ENCODE assay signal across 9 mouse cellular contexts in the genomic region with DNA sequence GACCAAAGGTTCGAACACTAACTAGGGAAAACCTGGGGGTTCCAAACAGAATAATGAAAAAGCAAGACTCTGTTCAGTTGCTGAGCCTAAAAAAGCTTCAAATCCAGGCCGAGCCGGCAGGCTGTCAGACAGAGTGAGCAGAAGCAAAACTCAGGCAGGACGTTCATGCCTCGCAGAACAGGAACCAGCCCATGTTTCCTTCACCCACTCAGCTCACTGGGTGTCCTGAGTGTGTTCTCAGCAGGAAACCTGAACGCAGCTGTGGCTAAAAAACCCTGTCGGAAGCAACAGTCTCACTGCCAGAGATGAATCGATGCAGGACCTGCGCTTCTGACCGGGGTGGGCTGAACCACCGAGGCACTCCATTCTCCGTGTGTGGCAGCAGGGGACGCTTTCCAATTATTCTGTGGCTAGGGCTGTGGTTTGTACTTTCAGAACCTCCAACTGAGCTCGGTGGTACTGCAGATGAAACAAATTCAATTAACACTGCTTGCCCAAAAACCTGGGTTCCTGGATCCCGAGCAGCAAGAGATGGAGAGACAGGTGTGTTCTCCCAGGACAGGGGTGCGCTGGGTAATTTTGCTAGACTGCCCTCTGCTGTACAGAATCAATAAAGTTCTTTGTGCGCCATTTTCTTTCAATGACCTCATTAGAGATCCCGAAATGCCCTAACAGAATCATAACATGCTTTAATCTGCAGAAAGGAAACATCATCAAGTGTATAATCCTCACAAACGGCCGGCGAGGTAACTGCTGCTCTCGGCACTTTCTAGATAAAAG.
DNase-seq lines count a peak whose midpoint lies in the region; ATAC-seq and TF ChIP-seq lines count a peak whose summit lies in the region.
"Had no signal": no experiment of that assay in that cellular context is flagged by ENCODE, and none has a peak within 500 bp of the region (broad histone marks: within the 10 kb centered on the region; RNA-seq: fewer than 3 reads in every experiment).

No protein-coding gene starts in this region.

- H3K27me3 ChIP-seq in forebrain, embryonic 12.5 days: no peaks in the 10 kb centered on the region
- no peaks in the 10 kb centered on the region for H3K27me3 ChIP-seq in forebrain, embryonic 10.5 days (ENCODE audit: poor library complexity, severe bottlenecking)

- no peak for TF ChIP-seq POLR2A in lung, adult 2 months (IDR thresholded peaks at IDR 0.05; ENCODE audit: borderline replicate concordance, extremely low read depth, low read depth, low read length)

- H3K9ac ChIP-seq in forebrain, embryonic 12.5 days: no peak overlapping the region

- intact Hi-C loops in left cerebral cortex, postnatal 10 days (cut with DNase I): no loop called here

- no peaks in the 10 kb centered on the region for H3K4me1 ChIP-seq in lung, adult 2 months (ENCODE audit: control insufficient read depth, insufficient read depth, low read length)
- no peaks in the 10 kb centered on the region for H3K4me1 ChIP-seq in forebrain, embryonic 12.5 days
- no peaks in the 10 kb centered on the region for H3K4me1 ChIP-seq in forebrain, embryonic 10.5 days

- H3K27ac ChIP-seq in forebrain, embryonic 12.5 days: no peak overlapping the region
- H3K27ac ChIP-seq in forebrain, embryonic 10.5 days: no peak overlapping the region

- no peak overlapping the region for H3K4me3 ChIP-seq in lung, adult 2 months (replicated peaks; ENCODE audit: extremely low read depth, low read depth, low read length)
- no peak overlapping the region for H3K4me3 ChIP-seq in forebrain, embryonic 12.5 days (replicated peaks)
- H3K4me3 ChIP-seq in forebrain, embryonic 10.5 days: no peak overlapping the region
- H3K4me3 ChIP-seq: erythroblast, embryonic 14.5 days had no signal

- 65% methylated on average over 22 of the region's 22 CpGs for WGBS in lung, adult 2 months
- 83% methylated on average over 22 of the region's 22 CpGs for WGBS in forebrain, embryonic 12.5 days
- WGBS in forebrain, embryonic 10.5 days: 83% methylated on average over 22 of the region's 22 CpGs

- DNase-seq in lung, postnatal 36 days: peak; percentile 6
- DNase-seq in lung, adult 2 months: no peak
- DNase-seq in cerebellum, postnatal 25 days: peak; percentile 15 to 18
- DNase-seq in left cerebral cortex, postnatal 10 days (ENCODE audit: extremely low spot score in 1 of 2, low spot score in 2 of 2): peak; percentile 16 to 34
- DNase-seq in thymus, postnatal 14 days: peak; percentile 24
- no peak for DNase-seq in forebrain, embryonic 10.5 days (ENCODE audit: extremely low spot score, low spot score)
- no peak for DNase-seq in kidney, adult 18-20 months

- no peak overlapping the region for H3K4me2 ChIP-seq in forebrain, embryonic 12.5 days

- ATAC-seq in forebrain, embryonic 12.5 days (ENCODE audit: low FRiP score): no peak

- TF ChIP-seq CTCF in lung, adult 2 months (IDR thresholded peaks at IDR 0.05; ENCODE audit: insufficient read depth, low read length): no peak

- H3K36me3 ChIP-seq in forebrain, embryonic 12.5 days (replicated peaks): no peaks in the 10 kb centered on the region
- no peaks in the 10 kb centered on the region for H3K36me3 ChIP-seq in forebrain, embryonic 10.5 days (replicated peaks)

- H3K9me3 ChIP-seq in forebrain, embryonic 12.5 days: no peaks in the 10 kb centered on the region
- H3K9me3 ChIP-seq in forebrain, embryonic 10.5 days: no peaks in the 10 kb centered on the region

Comparison
In these comparisons a context has a peak if more than half of its experiments do, and no peak if none do; other contexts are left out.
1. DNase-seq: peak in lung, postnatal 36 days (single experiment), cerebellum, postnatal 25 days (2 of 2), left cerebral cortex, postnatal 10 days (2 of 2) and thymus, postnatal 14 days (single experiment); none in lung, adult 2 months (single experiment), forebrain, embryonic 10.5 days (single experiment) and kidney, adult 18-20 months (single experiment).